Mouse (Mus musculus) kidney, adult 8-10 months (tissue): ENCODE data around the gene Wdr25.

Experiments used
- DNase-seq, 2 experiments: peaks; one replicate each; pipeline ENCODE4 v3.0.0; 2022

The Wdr25 gene

GRCm38 (mm10) chr12:109069751-109070150 lies 176.3 kb downstream of the Wdr25 start:
- no peak for DNase-seq

GRCm38 (mm10) chr12:109071248-109071647 lies 177.8 kb downstream of the Wdr25 start:
- peak; percentile 14 to 31 for DNase-seq

GRCm38 (mm10) chr12:109074106-109074505 lies 180.7 kb downstream of the Wdr25 start:
- DNase-seq, result no peak

GRCm38 (mm10) chr12:109074777-109075285 lies 181.4 kb downstream of the Wdr25 start:
- DNase-seq, result no peak

- no peak for DNase-seq
Measured at GRCm38 (mm10) chr12:109077036-109077435, 183.6 kb downstream of the Wdr25 start.
